Mouse (Mus musculus) olfactory bulb, adult 2 months (tissue): ENCODE results near the gene Per1.

Experiments
- CTCF ChIP-seq: fragments of 200-500 bp; IDR thresholded peaks from 2 replicates; pipeline ENCODE4 v1.5.1; 2012; ENCODE audit warnings: low read depth, mild to moderate bottlenecking, low read length, moderate library complexity; ENCODE audit not compliant: insufficient read depth
- POLR2A ChIP-seq: fragments of 200-500 bp; IDR thresholded peaks from 2 replicates; pipeline ENCODE4 v1.6.1; 2012; ENCODE audit warnings: mild to moderate bottlenecking, low read depth, low read length, moderate library complexity; ENCODE audit not compliant: insufficient read depth

DNA sequence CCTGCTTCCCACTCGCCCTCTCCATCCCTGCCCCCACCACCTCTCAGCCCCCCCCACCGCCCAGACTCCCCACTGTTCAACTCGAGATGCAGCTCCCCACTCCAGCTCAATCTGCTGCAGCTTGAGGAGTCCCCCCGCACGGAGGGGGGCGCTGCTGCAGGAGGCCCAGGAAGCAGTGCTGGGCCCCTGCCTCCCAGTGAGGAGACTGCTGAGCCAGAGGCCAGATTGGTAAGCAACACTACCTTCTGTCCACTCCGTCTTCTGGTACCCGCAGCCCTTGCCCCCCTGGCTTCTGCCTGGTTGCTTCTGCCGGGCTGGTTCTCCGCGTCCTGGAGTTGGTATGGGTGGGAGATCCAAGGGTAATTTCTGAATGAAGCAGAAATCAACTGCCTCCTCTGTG lies 11.8 kb downstream of the Per1 start:
- TF ChIP-seq CTCF (no peak), POLR2A (no peak)
